Comparison of ENCODE assay signal across 8 mouse cellular contexts in the genomic region with DNA sequence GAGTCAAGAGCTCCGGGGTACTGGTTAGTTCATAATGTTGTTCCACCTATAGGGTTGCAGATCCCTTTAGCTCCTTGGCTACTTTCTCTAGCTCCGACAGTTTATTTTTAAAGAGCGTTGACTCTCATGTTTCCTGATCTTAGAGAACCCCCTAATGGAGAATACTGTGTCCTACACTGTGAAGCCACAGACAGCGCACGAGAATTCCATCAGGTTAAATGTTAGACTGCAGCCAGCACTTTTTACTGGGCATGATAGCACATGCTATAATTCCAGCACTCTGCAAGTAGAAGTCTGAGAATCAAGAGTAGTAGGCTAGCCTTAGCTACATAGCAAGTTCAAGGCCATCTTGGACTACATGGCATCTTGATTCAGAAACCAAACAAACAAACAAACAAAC. TPM values are rescaled to one million over a fixed set of nuclear protein-coding genes. Genes with fewer than 3 reads are reported as not detected.
DNase-seq lines count a peak whose midpoint lies in the region; ATAC-seq and TF ChIP-seq lines count a peak whose summit lies in the region.

No protein-coding gene starts in this region.

- H3K4me2 ChIP-seq in forebrain, embryonic 15.5 days (replicated peaks), result no peak overlapping the region
- H3K4me2 ChIP-seq in liver, embryonic 14.5 days (ENCODE audit: low read depth), result no peak overlapping the region

- no peak for TF ChIP-seq EP300 in liver, embryonic 14.5 days (IDR thresholded peaks at IDR 0.05; ENCODE audit: low read depth)

- no peak overlapping the region for H3K27ac ChIP-seq in layer of hippocampus, adult 2 months
- H3K27ac ChIP-seq in forebrain, embryonic 15.5 days (replicated peaks), result no peak overlapping the region
- no peak overlapping the region for H3K27ac ChIP-seq in liver, embryonic 14.5 days

- DNase-seq in layer of hippocampus, adult 2 months (ENCODE audit: low spot score in 2 of 2), result peak; percentile 27 to 46
- no peak for DNase-seq in layer of hippocampus, adult 8-10 months (ENCODE audit: low spot score in 2 of 2)
- peak; percentile 69 for DNase-seq in ZHBTc4 (ENCODE audit: low read depth, low spot score)
- no peak for DNase-seq in liver, embryonic 14.5 days (ENCODE audit: low read depth in 3 of 3, low spot score in 3 of 3)
- DNase-seq in retina, postnatal 1 day, result peak; percentile 64
- no peak for DNase-seq in spleen, postnatal 4 days (ENCODE audit: low spot score in 2 of 2)
- DNase-seq in gastrocnemius, adult 18-20 months (ENCODE audit: low spot score), result no peak

- no peak overlapping the region for H3K9ac ChIP-seq in forebrain, embryonic 15.5 days (replicated peaks)
- no peak overlapping the region for H3K9ac ChIP-seq in liver, embryonic 14.5 days (replicated peaks)

- H3K4me3 ChIP-seq in layer of hippocampus, adult 2 months, result no peak overlapping the region
- no peak overlapping the region for H3K4me3 ChIP-seq in forebrain, embryonic 15.5 days
- no peak overlapping the region for H3K4me3 ChIP-seq in liver, embryonic 14.5 days (ENCODE audit: insufficient read depth in 1 of 2, low read depth in 2 of 2, low read length in 2 of 2)

- TF ChIP-seq CTCF in layer of hippocampus, adult 2 months (conservative IDR thresholded peaks at IDR 0.05), result peak; percentile 81
- TF ChIP-seq CTCF in liver, embryonic 14.5 days (IDR thresholded peaks at IDR 0.05; ENCODE audit: low read depth), result peak; percentile 21; the same call in 1 of the 2 replicates

- no peaks in the 10 kb centered on the region for H3K9me3 ChIP-seq in forebrain, embryonic 15.5 days
- H3K9me3 ChIP-seq in liver, embryonic 14.5 days (ENCODE audit: control insufficient read depth, low read length), result no peaks in the 10 kb centered on the region

- no peaks in the 10 kb centered on the region for H3K4me1 ChIP-seq in forebrain, embryonic 15.5 days
- H3K4me1 ChIP-seq in liver, embryonic 14.5 days (replicated peaks; ENCODE audit: control insufficient read depth in 2 of 2, insufficient read depth in 2 of 2, low read length in 1 of 2), result no peaks in the 10 kb centered on the region

- WGBS in forebrain, embryonic 15.5 days, result 38% methylated on average over 5 of the region's 5 CpGs
- 40% methylated on average over 5 of the region's 5 CpGs for WGBS in liver, embryonic 14.5 days (ENCODE audit: insufficient replicate concordance)

- H3K27me3 ChIP-seq in forebrain, embryonic 15.5 days, result no peaks in the 10 kb centered on the region
- no peaks in the 10 kb centered on the region for H3K27me3 ChIP-seq in liver, embryonic 14.5 days (ENCODE audit: control insufficient read depth, insufficient read depth, low read length)

- H3K36me3 ChIP-seq in forebrain, embryonic 15.5 days, result no peaks in the 10 kb centered on the region
- no peaks in the 10 kb centered on the region for H3K36me3 ChIP-seq in liver, embryonic 14.5 days (replicated peaks; ENCODE audit: control insufficient read depth, insufficient read depth, low read depth)

- ATAC-seq in forebrain, embryonic 15.5 days (replicated peaks), result peak; percentile 91
- no peak for ATAC-seq in liver, embryonic 14.5 days (ENCODE audit: insufficient read depth)

RNA-seq across cellular contexts. Expression of a gene that starts 24.8 kb away (rescaled TPM):
- 10 to 100 TPM; 44.5 to 45.4 TPM for total RNA-seq in layer of hippocampus, adult 2 months (2021)
- 10 to 100 TPM; 46.2 to 54.1 (median 51.5) TPM for total RNA-seq in layer of hippocampus, adult 8-10 months (2022)
- 33.5 and 37.7 TPM in 2 replicates for polyA plus RNA-seq in forebrain, embryonic 15.5 days (2015; fragmentation: Nextera tagmentation; extraction: Ambion mirVana)
- polyA plus RNA-seq in liver, embryonic 14.5 days (2012; rRNA removed), result 6.5 and 9.5 TPM in 2 replicates
- polyA plus RNA-seq in liver, embryonic 14.5 days (2014; fragmentation: Nextera tagmentation; extraction: Ambion mirVana), result 9.0 and 10.9 TPM in 2 replicates
- total RNA-seq in gastrocnemius, adult 18-20 months (2021), result 10 to 100 TPM; 24.0 to 24.5 TPM

Comparison
In these comparisons a context has a peak if more than half of its experiments do, and no peak if none do; other contexts are left out.
1. DNase-seq: peak in layer of hippocampus, adult 2 months (2 of 2), ZHBTc4 (single experiment) and retina, postnatal 1 day (single experiment); none in layer of hippocampus, adult 8-10 months (0 of 2), liver, embryonic 14.5 days (0 of 3), spleen, postnatal 4 days (0 of 2) and gastrocnemius, adult 18-20 months (single experiment).